Mouse (Mus musculus) megakaryocyte progenitor cell, adult 5-6 weeks (primary cell): ENCODE data around the gene Usp54. TPM values are rescaled to one million over a fixed set of nuclear protein-coding genes. Genes with fewer than 3 reads are reported as not detected.
"Not testable (repeated sequence)": the region's sequence is repeated elsewhere in the genome, so short reads cannot be mapped to it uniquely, and the experiment has no call there.

Experiments used
- ATAC-seq: replicated peaks from 2 replicates; pipeline ENCODE4 v1.8.0; 2016; ENCODE audit warnings: mild to moderate bottlenecking, moderate TSS enrichment, inconsistent platforms; ENCODE audit not compliant: poor library complexity
- total RNA-seq, 2 experiments: library from RNA; stranded (forward) in 1 of 2; stranded (reverse) in 1 of 2; fragments of 157-497, 149-512 nt in 1 of 2; fragments of 200-1000 nt in 1 of 2; gene quantifications; 2 replicates each; pipeline versions ENCODE4 v1.2.3 to v1.2.4; 2015 to 2017

Usp54 gene
- total RNA-seq, 2 experiments from 2014 or later: 3.2 to 7.0 TPM

GRCm38 (mm10) chr14:20615075-20615474, 25.8 kb downstream of the Usp54 start:
- ATAC-seq: no peak

- no peak for ATAC-seq
Measured at GRCm38 (mm10) chr14:20612820-20613219, 28.0 kb downstream of the Usp54 start.

- no peak for ATAC-seq
Measured at GRCm38 (mm10) chr14:20610146-20610545, 30.7 kb downstream of the Usp54 start.

DNA sequence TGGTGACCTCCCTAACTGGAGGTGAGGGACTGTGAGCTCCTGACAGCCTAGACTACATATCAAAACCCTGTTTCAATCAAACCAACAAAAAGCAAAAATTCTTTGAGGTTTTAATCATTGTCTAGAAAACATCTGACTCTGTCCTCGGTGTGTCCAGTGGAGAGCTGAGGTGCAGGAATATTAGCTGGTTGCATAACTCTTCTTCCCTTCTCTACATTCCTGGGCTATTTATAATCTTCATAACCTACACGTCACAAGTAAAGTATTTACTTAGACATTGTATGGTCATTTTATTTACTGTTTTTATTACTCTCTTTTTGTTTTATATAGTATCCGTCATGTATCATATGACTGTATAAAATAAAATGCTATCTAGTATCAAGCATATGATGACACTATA, 31.3 kb downstream of the Usp54 start:
- ATAC-seq: no peak

DNA sequence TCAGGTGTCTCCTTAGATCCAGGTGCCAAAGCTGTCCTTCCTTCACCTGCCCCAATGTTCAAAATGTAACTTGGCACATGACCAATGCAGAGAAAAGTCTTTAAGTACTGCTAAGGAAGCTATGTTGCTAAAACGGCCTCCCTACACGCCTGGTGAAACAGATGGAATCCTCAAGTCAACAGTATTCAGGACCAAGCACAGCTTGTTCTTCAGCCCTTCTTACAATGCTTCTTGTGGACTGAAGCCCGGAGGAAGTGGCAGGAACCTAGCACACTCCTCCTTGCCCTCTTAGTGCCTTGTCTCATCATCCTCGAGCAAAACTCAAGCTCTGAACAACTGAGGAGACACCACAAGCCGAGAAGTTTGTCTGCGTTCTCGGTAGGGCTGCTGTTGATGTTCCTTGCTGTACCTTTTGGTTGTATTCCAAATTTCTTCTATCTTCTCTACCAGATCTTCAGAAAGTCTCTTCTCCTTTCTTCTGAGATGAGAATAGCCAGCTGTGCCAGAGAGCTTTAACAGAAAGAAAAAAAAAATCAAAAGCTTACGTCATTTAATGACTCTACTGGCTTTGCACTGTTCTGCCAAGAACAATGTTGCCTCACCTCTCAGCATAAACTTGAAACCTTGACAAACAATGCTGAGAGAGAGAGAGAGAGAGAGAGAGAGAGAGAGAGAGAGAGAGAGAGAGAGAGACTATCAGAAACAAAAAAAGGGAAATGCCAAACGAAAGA, 33.3 kb downstream of the Usp54 start:
- peak; percentile 69 for ATAC-seq

- ATAC-seq: no peak
Measured at GRCm38 (mm10) chr14:20601287-20601686, 39.6 kb downstream of the Usp54 start.

DNA sequence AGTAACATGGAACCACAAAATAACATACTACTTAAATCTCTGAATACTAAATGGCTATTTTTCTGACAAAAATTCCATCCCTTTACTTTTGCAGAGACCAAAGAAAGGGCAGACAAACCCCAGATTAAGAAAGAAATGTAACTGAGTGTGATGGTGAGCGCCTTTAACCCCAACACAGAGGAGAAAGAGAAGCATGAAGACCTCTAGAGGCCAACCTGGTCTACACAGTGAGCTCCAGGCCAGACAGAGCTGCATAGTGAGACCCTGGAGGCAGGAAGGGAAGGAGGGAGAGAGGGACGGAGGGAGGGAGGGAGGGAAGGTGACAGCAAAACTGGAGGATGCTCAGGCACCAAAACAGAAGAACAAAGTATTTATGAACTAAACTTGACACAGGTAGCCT, 40.7 kb downstream of the Usp54 start:
- ATAC-seq: no peak

DNA sequence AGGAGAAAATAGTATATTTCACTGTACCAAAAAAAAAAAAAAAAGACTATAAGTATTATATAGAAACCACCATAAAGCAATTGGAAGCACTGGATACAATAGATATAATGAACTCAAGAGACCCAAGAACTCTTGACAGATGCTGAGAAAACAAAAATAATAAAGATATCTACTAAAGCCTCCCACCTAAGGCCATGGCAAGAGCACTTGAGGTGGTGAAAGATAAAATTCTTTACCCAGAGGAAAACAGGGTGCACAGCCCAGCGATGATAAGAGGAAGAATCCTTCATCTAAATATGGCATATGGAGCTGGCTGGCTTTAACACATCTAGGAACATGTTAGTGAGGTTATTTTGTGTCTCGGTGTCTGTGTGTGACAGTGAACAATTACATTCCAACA, 41.3 kb downstream of the Usp54 start:
- ATAC-seq: peak; percentile 97

- no peak for ATAC-seq
Measured at GRCm38 (mm10) chr14:20595781-20596180, 45.1 kb downstream of the Usp54 start.

DNA sequence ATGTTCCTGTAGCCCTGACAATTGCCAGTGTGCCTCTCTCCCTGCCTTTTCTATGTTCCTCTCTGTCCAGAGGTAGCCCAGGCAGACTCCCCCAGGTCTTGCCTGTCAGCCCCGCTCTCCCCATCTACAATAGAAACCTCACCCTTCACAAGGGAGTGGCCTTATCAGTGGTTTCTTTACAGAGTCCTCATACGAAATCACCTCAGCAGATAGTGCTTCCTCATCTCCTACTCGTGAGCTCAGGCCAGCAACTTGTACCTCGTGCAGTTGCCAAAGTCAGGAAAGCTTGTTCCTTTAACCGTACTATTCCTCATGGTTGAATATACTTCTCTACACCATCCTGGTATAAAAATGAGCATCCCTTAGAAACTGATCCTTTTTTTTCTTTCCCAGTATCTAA, 53.4 kb downstream of the Usp54 start:
- ATAC-seq: peak; percentile 60

DNA sequence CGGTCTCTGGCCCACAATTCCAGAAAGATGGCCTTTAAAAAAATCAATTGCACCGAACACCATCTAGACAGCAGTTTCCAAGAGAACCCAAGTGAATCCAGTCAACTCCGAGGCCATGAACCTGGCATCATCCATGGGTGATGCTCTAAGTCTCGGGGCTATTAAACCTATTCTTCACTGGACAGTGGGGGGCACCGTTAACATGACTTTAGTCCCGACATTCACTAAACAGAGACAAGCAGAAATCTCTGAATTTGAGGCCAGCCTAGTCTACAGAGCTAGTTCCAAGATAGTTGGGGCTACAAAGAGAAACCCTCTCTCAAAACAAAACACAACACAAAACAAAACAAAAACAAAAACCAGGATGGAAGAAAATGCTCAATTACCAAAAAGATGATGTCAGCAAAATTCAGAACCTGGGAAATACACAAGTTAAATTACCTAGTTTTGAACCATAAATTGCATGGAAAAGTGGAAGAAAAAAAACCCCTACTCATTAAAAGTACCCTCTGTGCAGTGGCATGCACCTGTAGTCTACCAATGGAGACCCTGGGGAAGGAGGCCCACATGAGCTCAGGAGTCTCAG, 61.9 kb downstream of the Usp54 start:
- no peak for ATAC-seq

- peak; percentile 88 for ATAC-seq
Measured at GRCm38 (mm10) chr14:20576179-20576578, 64.7 kb downstream of the Usp54 start.

GRCm38 (mm10) chr14:20573196-20573595, 67.7 kb downstream of the Usp54 start:
- not testable (repeated sequence) for ATAC-seq

GRCm38 (mm10) chr14:20565256-20566021, 75.4 kb downstream of the Usp54 start:
- ATAC-seq: peak; percentile 91

GRCm38 (mm10) chr14:20564692-20565091, 76.2 kb downstream of the Usp54 start:
- ATAC-seq: peak; percentile 47; the same call in 1 of the 2 replicates

- ATAC-seq: no peak
Measured at GRCm38 (mm10) chr14:20561897-20562296, 79.0 kb downstream of the Usp54 start.

GRCm38 (mm10) chr14:20550136-20550535, 90.7 kb downstream of the Usp54 start:
- no peak for ATAC-seq

DNA sequence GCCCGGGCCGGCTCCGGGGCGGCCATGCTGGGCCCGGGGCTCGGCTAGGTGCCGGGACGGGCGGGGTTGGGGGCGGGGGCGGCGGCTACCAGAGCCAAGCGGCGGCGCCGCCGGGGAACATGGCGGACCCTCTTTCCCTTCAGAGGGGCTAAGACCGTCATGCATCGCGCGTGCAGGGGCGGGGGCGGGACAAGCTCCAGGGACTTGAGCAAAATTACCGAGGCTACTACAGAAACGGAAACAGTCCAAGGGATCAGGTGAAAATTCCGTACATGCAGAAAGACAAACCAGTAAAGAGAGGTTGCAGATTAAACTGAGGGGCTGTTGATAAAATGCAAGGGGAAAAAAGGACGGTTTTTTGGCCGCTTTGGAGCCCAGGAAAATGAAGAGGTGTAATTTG, 94.4 kb downstream of the Usp54 start, which contains the start of gene Ppp3cb:
Gene Ppp3cb, minus strand, starts transcription at position 159 of the 400 bp plus-strand sequence.
- peak; percentile 90 for ATAC-seq

DNA sequence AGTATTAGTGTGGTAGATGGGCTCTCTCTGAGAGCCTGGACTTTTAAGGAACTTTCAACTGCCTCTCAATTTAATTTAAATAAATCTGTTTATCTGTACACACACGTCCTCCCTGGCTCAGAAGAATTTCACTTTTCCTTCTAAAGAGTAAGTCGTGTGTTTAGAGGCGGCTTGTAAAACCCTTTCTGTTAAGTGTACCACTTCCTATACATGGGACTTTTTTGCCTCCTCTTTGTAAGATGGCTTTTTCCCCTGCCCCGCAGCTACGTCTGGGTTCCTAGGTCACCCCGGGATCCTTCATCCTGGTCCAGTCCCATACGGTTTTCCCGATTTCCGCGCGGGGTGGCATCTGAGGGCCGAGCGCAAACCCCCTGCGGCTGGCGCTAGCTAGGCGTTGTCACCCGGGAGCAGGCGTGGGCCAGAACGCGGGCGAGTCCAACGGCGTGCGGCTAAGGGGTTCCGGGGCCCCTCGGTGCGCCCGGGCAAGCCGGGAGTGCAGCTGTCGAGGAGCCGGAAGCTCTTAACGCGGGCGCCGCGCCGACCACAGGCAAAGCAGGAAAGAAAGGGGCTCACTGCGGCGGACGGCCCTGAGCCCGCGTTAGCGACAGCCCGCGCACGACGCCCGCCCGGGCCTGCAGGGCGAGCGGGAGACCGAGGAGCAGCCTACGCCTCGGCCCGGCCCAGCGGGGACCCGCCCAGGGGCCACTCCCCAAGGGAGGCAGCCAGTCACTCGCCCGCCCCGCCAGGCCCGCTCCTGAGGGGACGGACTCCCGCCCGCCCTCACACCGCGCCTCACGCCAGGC, 95.1 kb downstream of the Usp54 start:
- peak; percentile 82 for ATAC-seq

GRCm38 (mm10) chr14:20544467-20545411, 96.1 kb downstream of the Usp54 start:
- peak; percentile 56 for ATAC-seq
